Mouse (Mus musculus) lung, postnatal 0 days (tissue): ENCODE data around the gene Abcg5. TPM values are rescaled to one million over a fixed set of nuclear protein-coding genes. Genes with fewer than 3 reads are reported as not detected.

ENCODE experiments used
- ATAC-seq: fragments of 200-750 bp; cut with Nextera tagmentation; 2 replicates; pipeline ENCODE4 v1.8.0; 2017; ENCODE audit warnings: moderate library complexity
- DNase-seq: peaks from one replicate; pipeline ENCODE4 v3.0.0-alpha.2; 2016; ENCODE audit warnings: low spot score
- H3K27ac ChIP-seq: fragments of 300-500 bp; sonication (generic); 2 replicates; pipeline ENCODE4 v1.5.1; 2014; ENCODE audit warnings: antibody characterized with exemption, mild to moderate bottlenecking, low read length, mixed read lengths
- H3K27me3 ChIP-seq: fragments of 300-500 bp; sonication (generic); replicated peaks from 2 replicates; pipeline ENCODE4 v1.6.1; 2014; ENCODE audit warnings: low read length, mixed read lengths; ENCODE audit not compliant: insufficient read depth
- H3K36me3 ChIP-seq: fragments of 300-500 bp; sonication (generic); 2 replicates; pipeline ENCODE4 v1.6.1; 2014; ENCODE audit warnings: low read length, mixed read lengths; ENCODE audit not compliant: insufficient read depth
- H3K4me1 ChIP-seq: fragments of 300-500 bp; sonication (generic); 2 replicates; pipeline ENCODE4 v1.6.1; 2014; ENCODE audit warnings: antibody characterized with exemption, low read depth, low read length, mixed read lengths; ENCODE audit not compliant: insufficient read depth
- H3K4me2 ChIP-seq: fragments of 300-500 bp; sonication (generic); replicated peaks from 2 replicates; pipeline ENCODE4 v1.6.1; 2014; ENCODE audit warnings: low read depth, mild to moderate bottlenecking, low read length, moderate library complexity, mixed read lengths
- H3K4me3 ChIP-seq: fragments of 300-500 bp; sonication (generic); 2 replicates; pipeline ENCODE4 v1.5.1; 2014; ENCODE audit warnings: low read depth, low read length
- H3K9ac ChIP-seq: fragments of 300-500 bp; sonication (generic); replicated peaks from 2 replicates; pipeline ENCODE4 v1.6.1; 2014; ENCODE audit warnings: low read depth, mild to moderate bottlenecking
- H3K9me3 ChIP-seq: fragments of 300-500 bp; sonication (generic); 2 replicates; pipeline ENCODE4 v1.6.1; 2016; ENCODE audit warnings: low read length, mixed read lengths
- CTCF ChIP-seq: IDR thresholded peaks from 2 replicates; pipeline ENCODE4 v1.5.1; 2016; ENCODE audit warnings: antibody characterized with exemption, mild to moderate bottlenecking
- EP300 ChIP-seq: IDR thresholded peaks from 2 replicates; pipeline ENCODE4 v1.6.1; 2016; ENCODE audit warnings: antibody characterized with exemption, mild to moderate bottlenecking, control low read depth
- WGBS: fragments of 180-500 bp; shearing (Covaris S2); extraction: QIAGEN DNeasy Blood & Tissue Kit; methylation state at CpG from one replicate; pipeline ENCODE4 v1.1.7; 2014; 5-methylcytosine and 5-hydroxymethylcytosine counted together
- polyA plus RNA-seq: library from polyadenylated mRNA; unstranded; fragments of >200 nt; fragmentation: Nextera tagmentation; extraction: Ambion mirVana; gene quantifications from 2 replicates; pipeline ENCODE4 v1.2.1, GENCODE M21; 2015

Gene Abcg5
- polyA plus RNA-seq, 1 experiment from 2014 or later: 0.61 TPM

- DNase-seq: peak; percentile 60
- TF ChIP-seq CTCF: peak; percentile 48
- no peak for TF ChIP-seq EP300
- Histone ChIP-seq H3K4me1 (no peaks in the 10 kb centered on the region), H3K4me2 (peak overlapping the region; percentile 35), H3K9me3 (no peaks in the 10 kb centered on the region), H3K27me3 (no peaks in the 10 kb centered on the region), H3K36me3 (no peaks in the 10 kb centered on the region), H3K9ac (0 out of 2 replicates have a peak overlapping the region, but pooled peaks have one; percentile 1), H3K4me3 (no peak overlapping the region), H3K27ac (no peak overlapping the region)
- 38% methylated on average over 17 of the region's 17 CpGs for WGBS
- ATAC-seq: peak; percentile 44
These were observed 26.6 kb upstream of the Abcg5 start for GRCm38 (mm10) chr17:84709403-84709851.

GRCm38 (mm10) chr17:84708818-84709217 is 26.0 kb upstream of the Abcg5 start:
- H3K4me2 ChIP-seq: 0 out of 2 replicates have a peak overlapping the region, but pooled peaks have one; percentile 35
- TF ChIP-seq CTCF: no peak
- no peak for TF ChIP-seq EP300
- H3K4me1 ChIP-seq: no peaks in the 10 kb centered on the region
- no peak overlapping the region for H3K4me3 ChIP-seq
- no peak overlapping the region for H3K9ac ChIP-seq
- no peaks in the 10 kb centered on the region for H3K36me3 ChIP-seq
- DNase-seq (no peak), ATAC-seq (no peak)
- no peak overlapping the region for H3K27ac ChIP-seq
- no peaks in the 10 kb centered on the region for H3K27me3 ChIP-seq
- no peaks in the 10 kb centered on the region for H3K9me3 ChIP-seq
- WGBS: 69% methylated on average over 7 of the region's 7 CpGs

- 61% methylated on average over 4 of the region's 4 CpGs for WGBS
- Histone ChIP-seq H3K4me2 (no peak overlapping the region), H3K36me3 (no peaks in the 10 kb centered on the region), H3K4me3 (no peak overlapping the region), H3K27ac (no peak overlapping the region), H3K9ac (no peak overlapping the region), H3K9me3 (no peaks in the 10 kb centered on the region), H3K27me3 (no peaks in the 10 kb centered on the region), H3K4me1 (no peaks in the 10 kb centered on the region)
- DNase-seq: peak; percentile 39
- TF ChIP-seq EP300 (no peak), CTCF (peak; percentile 54)
- ATAC-seq: no peak
These were observed 24.6 kb upstream of the Abcg5 start for GRCm38 (mm10) chr17:84707407-84707806.

GRCm38 (mm10) chr17:84698727-84699126 is 15.9 kb upstream of the Abcg5 start:
- no peaks in the 10 kb centered on the region for H3K9me3 ChIP-seq
- H3K27me3 ChIP-seq: no peaks in the 10 kb centered on the region
- DNase-seq (peak; percentile 67), ATAC-seq (no peak; the same call in 1 of the 2 replicates)
- no peak overlapping the region for H3K4me2 ChIP-seq
- H3K4me3 ChIP-seq: no peak overlapping the region
- no peak overlapping the region for H3K27ac ChIP-seq
- H3K36me3 ChIP-seq: no peaks in the 10 kb centered on the region
- 22% methylated on average over 5 of the region's 5 CpGs for WGBS
- TF ChIP-seq EP300 (no peak), CTCF (peak; percentile 93)
- H3K4me1 ChIP-seq: no peaks in the 10 kb centered on the region
- no peak overlapping the region for H3K9ac ChIP-seq

- no peak overlapping the region for H3K27ac ChIP-seq
- no peaks in the 10 kb centered on the region for H3K4me1 ChIP-seq
- no peaks in the 10 kb centered on the region for H3K9me3 ChIP-seq
- no peak overlapping the region for H3K9ac ChIP-seq
- 68% methylated on average over 6 of the region's 6 CpGs for WGBS
- H3K4me3 ChIP-seq: no peak overlapping the region
- H3K4me2 ChIP-seq: no peak overlapping the region
- no peak for TF ChIP-seq EP300
- no peak for TF ChIP-seq CTCF
- no peaks in the 10 kb centered on the region for H3K27me3 ChIP-seq
- no peaks in the 10 kb centered on the region for H3K36me3 ChIP-seq
- no peak for DNase-seq
- ATAC-seq: no peak
These were observed 13.7 kb upstream of the Abcg5 start for GRCm38 (mm10) chr17:84696537-84696936.

GRCm38 (mm10) chr17:84693741-84694140 is 10.9 kb upstream of the Abcg5 start:
- no peak overlapping the region for H3K4me3 ChIP-seq
- H3K4me1 ChIP-seq: no peaks in the 10 kb centered on the region
- no peak overlapping the region for H3K9ac ChIP-seq
- WGBS: 50% methylated on average over 2 of the region's 2 CpGs
- ATAC-seq (no peak), DNase-seq (no peak)
- H3K27ac ChIP-seq: no peak overlapping the region
- H3K36me3 ChIP-seq: no peaks in the 10 kb centered on the region
- no peak overlapping the region for H3K4me2 ChIP-seq
- no peaks in the 10 kb centered on the region for H3K9me3 ChIP-seq
- no peaks in the 10 kb centered on the region for H3K27me3 ChIP-seq
- TF ChIP-seq EP300 (no peak), CTCF (no peak)

- H3K4me1 ChIP-seq: no peaks in the 10 kb centered on the region
- no peaks in the 10 kb centered on the region for H3K9me3 ChIP-seq
- no peak overlapping the region for H3K4me2 ChIP-seq
- no peak overlapping the region for H3K27ac ChIP-seq
- ATAC-seq (no peak), DNase-seq (no peak)
- no peaks in the 10 kb centered on the region for H3K27me3 ChIP-seq
- WGBS: 74% methylated on average over 5 of the region's 5 CpGs
- H3K4me3 ChIP-seq: no peak overlapping the region
- H3K36me3 ChIP-seq: no peaks in the 10 kb centered on the region
- no peak overlapping the region for H3K9ac ChIP-seq
- TF ChIP-seq EP300: no peak
- no peak for TF ChIP-seq CTCF
These were observed 7.3 kb upstream of the Abcg5 start for GRCm38 (mm10) chr17:84690111-84690510.
